Mouse (Mus musculus): Measurements from ENCODE around the gene Ebi3.

GRCm38 (mm10) chr17:55986030-55986961 is 33.9 kb downstream of the Ebi3 start, which contains the start of gene Fsd1:
- no peak for TF ChIP-seq CTCF (IDR thresholded peaks at IDR 0.05; ENCODE audit: low read depth, low read length)
- TF ChIP-seq GATA1 (IDR thresholded peaks at IDR 0.05; ENCODE audit: borderline replicate concordance, low read length) = no peak
- no peak for TF ChIP-seq POLR2AphosphoS5 (IDR thresholded peaks at IDR 0.05; ENCODE audit: insufficient replicate concordance, low read depth, low read length)
- no peak for TF ChIP-seq TAL1 (conservative IDR thresholded peaks at IDR 0.05; ENCODE audit: low read depth, low read length)
- no peak for TF ChIP-seq GATA2 (IDR thresholded peaks at IDR 0.05; ENCODE audit: borderline replicate concordance, low read depth, low read length)
